Mouse (Mus musculus) small intestine, adult 2 months (tissue): ENCODE results near the gene Apoh.

Experiments
- CTCF ChIP-seq: fragments of 200-500 bp; IDR thresholded peaks from 2 replicates; pipeline ENCODE4 v1.5.1; 2012; ENCODE audit warnings: low read depth, mild to moderate bottlenecking, control low read depth, inconsistent platforms, low read length, moderate library complexity, mixed read lengths; ENCODE audit not compliant: insufficient replicate concordance, insufficient read length; ENCODE audit errors: extremely low read depth
- POLR2A ChIP-seq: fragments of 200-500 bp; IDR thresholded peaks from 2 replicates; pipeline ENCODE4 v1.6.1; 2012; ENCODE audit warnings: low read depth, mild to moderate bottlenecking, control low read depth, inconsistent platforms, low read length, moderate library complexity

DNA sequence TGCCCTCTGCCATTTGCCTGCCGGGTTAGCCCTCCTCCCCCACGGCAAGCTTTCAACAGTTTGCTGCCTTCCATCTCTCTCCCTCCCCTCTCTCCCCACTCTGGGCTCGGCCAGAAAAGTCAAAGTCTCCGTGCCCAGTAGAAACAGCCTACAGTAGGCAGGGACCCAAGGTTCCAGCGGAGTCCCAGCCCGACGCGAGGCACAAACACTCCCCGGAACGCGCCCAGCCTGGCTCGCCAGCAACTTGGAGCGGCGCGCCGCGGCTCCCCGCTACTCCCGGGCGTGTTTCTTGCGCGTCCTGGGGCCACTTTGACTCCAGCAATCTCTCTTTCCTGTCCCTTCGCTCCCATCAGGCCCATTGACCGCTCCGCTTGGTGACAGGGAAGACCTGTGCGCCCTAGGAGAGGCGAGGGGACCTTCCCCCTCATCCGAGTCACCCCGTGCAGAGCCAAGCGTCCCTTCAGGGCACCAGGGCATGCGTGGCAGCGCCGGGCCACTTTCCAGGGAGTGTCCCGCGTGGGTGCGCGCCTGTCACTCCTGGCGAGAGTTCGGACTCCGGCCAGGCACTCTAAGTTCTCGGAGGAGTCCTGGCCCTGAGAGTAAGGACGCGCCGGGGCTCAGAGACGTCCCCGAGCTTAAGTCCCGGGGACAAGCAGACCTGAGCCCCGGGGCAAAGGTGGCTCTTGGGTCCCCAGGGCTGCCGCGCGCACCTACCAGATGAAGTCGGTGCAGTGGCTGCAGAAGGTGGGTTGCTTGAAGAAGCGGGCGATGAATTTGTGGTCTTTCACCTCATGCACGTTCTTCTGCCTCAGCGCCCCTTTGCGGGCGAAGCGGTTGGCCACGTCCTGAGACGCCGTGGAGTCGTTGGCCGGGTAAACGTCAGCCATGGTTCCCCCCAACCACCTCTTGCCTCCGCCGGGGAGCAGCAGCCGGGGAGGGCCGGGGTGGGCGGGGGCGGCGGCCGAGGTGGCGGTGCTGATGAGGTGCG, at the start of gene Apoh:
- TF ChIP-seq POLR2A, result no peak; the same call in 1 of the 2 replicates
- TF ChIP-seq CTCF, result no peak
